Mouse (Mus musculus): ENCODE results near the gene Dmgdh. TPM values are rescaled to one million over a fixed set of nuclear protein-coding genes. Genes with fewer than 3 reads are reported as not detected.

Dmgdh gene
- polyA plus RNA-seq, 1 experiment: 0.06 TPM

DNA sequence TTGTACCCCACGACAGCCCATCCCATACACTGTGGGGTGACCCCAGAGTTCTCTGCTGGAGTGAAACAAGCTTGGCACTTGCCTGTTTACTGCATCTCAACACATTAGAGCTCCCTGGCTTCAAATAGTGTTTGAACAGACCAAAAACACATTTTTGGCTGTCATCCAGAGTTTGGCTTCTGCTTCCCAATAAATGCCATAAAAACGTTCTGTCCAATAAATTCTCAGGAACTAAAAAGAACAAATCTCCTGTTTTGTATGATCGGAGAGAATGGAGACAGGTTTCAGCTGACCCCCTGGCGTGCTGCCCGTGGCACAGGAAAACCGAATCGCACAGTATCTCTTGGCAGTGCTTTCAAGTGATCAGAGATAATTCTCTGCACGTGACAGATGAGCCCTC lies 113.4 kb downstream of the Dmgdh start:
- WGBS: 29% methylated on average over 8 of the region's 8 CpGs
- H3K4me1 ChIP-seq (ENCODE audit: control insufficient read depth, insufficient read depth, low read length): no peaks in the 10 kb centered on the region
- TF ChIP-seq POLR2A (IDR thresholded peaks at IDR 0.05; ENCODE audit: borderline replicate concordance, extremely low read depth, low read depth, low read length) (no peak), CTCF (IDR thresholded peaks at IDR 0.05; ENCODE audit: insufficient read depth, low read length) (no peak)
- H3K4me3 ChIP-seq (replicated peaks; ENCODE audit: extremely low read depth, low read depth, low read length): no peak overlapping the region
- no peak for DNase-seq

DNA sequence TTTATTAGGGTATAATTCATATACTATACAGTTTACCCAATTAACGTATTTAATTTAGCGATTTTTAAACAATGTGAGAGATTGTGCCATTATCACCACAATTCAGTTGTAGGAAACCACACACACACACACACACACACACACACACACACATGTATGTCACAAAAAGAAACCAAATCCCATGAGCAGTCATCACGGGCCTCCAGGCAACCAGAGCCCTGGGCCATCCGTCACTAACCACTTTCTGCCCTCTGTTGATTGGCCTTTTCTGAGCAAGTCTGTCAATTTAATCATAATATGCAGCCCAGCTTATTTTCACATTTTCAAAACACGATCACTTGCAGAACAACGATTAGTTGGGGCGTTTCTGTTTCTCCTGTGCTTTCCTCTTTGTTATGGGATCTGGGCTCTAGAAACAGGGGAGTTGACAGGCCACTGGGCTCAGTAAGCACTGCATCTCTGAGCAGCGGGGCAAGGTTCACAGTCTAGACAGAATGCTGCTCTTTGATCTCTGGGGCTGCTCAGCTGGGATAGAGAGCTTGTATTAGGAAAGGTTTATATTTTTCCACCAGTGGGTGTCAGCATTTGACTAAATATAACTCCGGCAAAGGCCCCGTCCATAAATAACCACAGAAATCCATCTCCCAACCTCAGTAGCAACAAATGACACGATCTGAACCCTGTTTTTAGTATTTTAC lies 118.9 kb downstream of the Dmgdh start:
- H3K4me1 ChIP-seq (ENCODE audit: control insufficient read depth, insufficient read depth, low read length): no peaks in the 10 kb centered on the region
- 49% methylated on average over 11 of the region's 11 CpGs for WGBS
- H3K4me3 ChIP-seq (replicated peaks; ENCODE audit: extremely low read depth, low read depth, low read length): no peak overlapping the region
- no peak for DNase-seq
- no peak for TF ChIP-seq POLR2A (IDR thresholded peaks at IDR 0.05; ENCODE audit: borderline replicate concordance, extremely low read depth, low read depth, low read length)
- no peak for TF ChIP-seq CTCF (IDR thresholded peaks at IDR 0.05; ENCODE audit: insufficient read depth, low read length)

DNA sequence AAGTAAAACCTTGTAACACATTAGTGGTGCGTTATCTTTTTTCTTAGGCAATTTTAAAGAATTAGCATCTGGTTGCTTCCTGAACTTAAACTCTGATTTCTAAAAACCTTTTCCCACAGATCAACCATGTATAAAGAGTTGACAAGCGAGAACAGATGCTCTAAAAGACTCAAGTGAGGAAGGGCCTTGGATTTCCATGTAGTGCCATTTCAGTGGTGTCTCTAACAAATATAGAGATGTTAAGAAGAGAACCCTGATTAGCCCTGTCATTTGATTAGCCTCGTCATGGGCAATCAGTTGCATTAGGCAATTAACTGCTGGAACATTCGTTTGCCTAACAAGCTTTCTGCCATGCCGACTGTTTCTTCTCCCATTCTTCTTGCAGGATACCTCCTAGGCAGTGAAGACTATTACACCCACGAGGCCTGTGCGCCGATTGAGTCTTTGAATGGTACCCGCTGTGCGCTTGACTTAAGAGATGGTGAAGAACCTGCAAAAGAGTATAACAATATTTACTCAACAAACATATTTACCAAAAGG lies 119.5 kb downstream of the Dmgdh start:
- DNase-seq: no peak
- H3K4me3 ChIP-seq (replicated peaks; ENCODE audit: extremely low read depth, low read depth, low read length): no peak overlapping the region
- no peaks in the 10 kb centered on the region for H3K4me1 ChIP-seq (ENCODE audit: control insufficient read depth, insufficient read depth, low read length)
- TF ChIP-seq CTCF (IDR thresholded peaks at IDR 0.05; ENCODE audit: insufficient read depth, low read length): no peak
- TF ChIP-seq POLR2A (IDR thresholded peaks at IDR 0.05; ENCODE audit: borderline replicate concordance, extremely low read depth, low read depth, low read length): no peak
- WGBS: 83% methylated on average over 10 of the region's 10 CpGs

DNA sequence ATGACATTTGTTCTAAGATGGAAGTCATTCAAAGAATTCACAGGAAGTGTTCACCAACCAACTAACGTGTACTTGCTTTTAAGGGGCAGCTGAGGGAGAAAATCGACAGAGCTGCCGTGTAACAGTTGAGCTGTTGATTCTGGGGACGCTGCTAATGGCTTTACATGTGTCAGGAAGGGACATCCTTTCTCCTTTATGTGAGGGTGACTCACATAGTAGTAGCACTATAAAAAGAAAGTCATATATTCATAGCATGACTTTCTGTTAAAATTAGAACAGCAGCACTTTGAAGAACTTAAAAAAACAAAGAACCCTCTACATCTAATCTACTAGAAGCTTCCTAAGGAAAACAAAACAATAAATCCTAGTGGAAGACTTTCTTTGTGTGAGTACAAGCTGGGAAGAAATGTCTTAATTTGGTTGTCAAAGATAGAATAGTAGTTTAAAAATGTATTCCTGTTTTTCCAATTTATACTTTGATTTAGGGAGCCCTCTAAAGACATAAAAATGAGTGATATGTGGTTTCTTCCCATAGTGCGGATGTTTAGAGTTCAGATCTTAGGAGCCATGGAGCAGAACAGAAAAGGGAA lies 122.9 kb downstream of the Dmgdh start:
- whole genome bisulfite sequencing: 61% methylated on average over 5 of the region's 5 CpGs
- H3K4me3 ChIP-seq (replicated peaks; ENCODE audit: extremely low read depth, low read depth, low read length): no peak overlapping the region
- no peak for TF ChIP-seq POLR2A (IDR thresholded peaks at IDR 0.05; ENCODE audit: borderline replicate concordance, extremely low read depth, low read depth, low read length)
- no peak for TF ChIP-seq CTCF (IDR thresholded peaks at IDR 0.05; ENCODE audit: insufficient read depth, low read length)
- DNase-seq: no peak
- no peaks in the 10 kb centered on the region for H3K4me1 ChIP-seq (ENCODE audit: control insufficient read depth, insufficient read depth, low read length)

Other genes with a start within 250 kb of the Dmgdh start
- gene Jmy, start 174.6 kb upstream of the Dmgdh start, polyA plus RNA-seq (2012; rRNA removed): 7.0 and 10.4 TPM in 2 replicates
- 0.15 TPM in 1 of 2 replicates, not detected in the other for gene Bhmt, start 36.5 kb upstream of the Dmgdh start, polyA plus RNA-seq (2012; rRNA removed)
- 0.07 TPM in 1 of 2 replicates, not detected in the other for gene Bhmt2, start 131 bp upstream of the Dmgdh start, polyA plus RNA-seq (2012; rRNA removed)
- gene Arsb, start 97.2 kb downstream of the Dmgdh start, polyA plus RNA-seq (2012; rRNA removed): 22.8 and 26.0 TPM in 2 replicates